Mouse (Mus musculus) liver, adult 2 months (tissue): ENCODE data around the gene Fkbp8. TPM values are rescaled to one million over a fixed set of nuclear protein-coding genes. Genes with fewer than 3 reads are reported as not detected.

Experiments used
- DNase-seq: peaks from one replicate; pipeline ENCODE4 v3.0.0-alpha.2; 2011; ENCODE audit warnings: low read depth, low spot score; ENCODE audit errors: extremely low read depth
- H3K27ac ChIP-seq: fragments of 200-500 bp; replicated peaks from 2 replicates; pipeline ENCODE4 v1.5.1; 2012; ENCODE audit warnings: low read depth, mild to moderate bottlenecking, control low read depth, inconsistent platforms, low read length; ENCODE audit not compliant: insufficient read depth
- H3K27me3 ChIP-seq: fragments of 200-500 bp; 2 replicates; pipeline ENCODE4 v1.6.1; 2012; ENCODE audit warnings: mild to moderate bottlenecking, moderate library complexity, low read length, inconsistent platforms; ENCODE audit not compliant: control insufficient read depth, insufficient read depth
- H3K36me3 ChIP-seq: fragments of 200-500 bp; 2 replicates; pipeline ENCODE4 v1.6.1; 2012; ENCODE audit warnings: low read length, inconsistent platforms; ENCODE audit not compliant: control insufficient read depth, insufficient read depth
- H3K4me1 ChIP-seq: fragments of 200-500 bp; 2 replicates; pipeline ENCODE4 v1.6.1; 2011; ENCODE audit warnings: low read length; ENCODE audit not compliant: control insufficient read depth, insufficient read depth
- H3K4me3 ChIP-seq: fragments of 200-500 bp; 2 replicates; pipeline ENCODE4 v1.5.1; 2011; ENCODE audit warnings: low read depth, mild to moderate bottlenecking, control low read depth, low read length, moderate library complexity; ENCODE audit not compliant: insufficient read depth
- H3K79me2 ChIP-seq: fragments of 200-500 bp; 2 replicates; pipeline ENCODE4 v1.6.1; 2012; ENCODE audit warnings: inconsistent platforms, mild to moderate bottlenecking, low read length, moderate library complexity; ENCODE audit not compliant: control insufficient read depth, insufficient read depth
- H3K9ac ChIP-seq: fragments of 200-500 bp; 2 replicates; pipeline ENCODE4 v1.6.1; 2012; ENCODE audit warnings: low read depth, mild to moderate bottlenecking, control low read depth, inconsistent platforms, low read length
- CTCF ChIP-seq: fragments of 200-500 bp; IDR thresholded peaks from 2 replicates; pipeline ENCODE4 v1.5.1; 2011; ENCODE audit warnings: low read depth, low read length, control low read depth
- POLR2A ChIP-seq: fragments of 200-500 bp; IDR thresholded peaks from 2 replicates; pipeline ENCODE4 v1.6.1; 2011; ENCODE audit warnings: low read length, control low read depth; ENCODE audit not compliant: insufficient read depth; ENCODE audit errors: extremely low read depth
- WGBS: fragments of 180-500 bp; shearing (Covaris S2); methylation state at CpG from one replicate; pipeline ENCODE4 v1.1.7; 2018; 5-methylcytosine and 5-hydroxymethylcytosine counted together
- polyA plus RNA-seq: library from polyadenylated mRNA; depleted of rRNA; stranded (reverse); fragments of >200 nt; gene quantifications from 2 replicates; pipeline ENCODE4 v1.2.3, GENCODE M21; 2012
- total RNA-seq: library from RNA; depleted of rRNA; stranded (reverse); fragments of >200 nt; gene quantifications from 2 replicates; pipeline ENCODE4 v1.2.3, GENCODE M21; 2014

Gene Fkbp8
- total and polyA plus RNA-seq, 2 experiments: 271 to 455 TPM

DNA sequence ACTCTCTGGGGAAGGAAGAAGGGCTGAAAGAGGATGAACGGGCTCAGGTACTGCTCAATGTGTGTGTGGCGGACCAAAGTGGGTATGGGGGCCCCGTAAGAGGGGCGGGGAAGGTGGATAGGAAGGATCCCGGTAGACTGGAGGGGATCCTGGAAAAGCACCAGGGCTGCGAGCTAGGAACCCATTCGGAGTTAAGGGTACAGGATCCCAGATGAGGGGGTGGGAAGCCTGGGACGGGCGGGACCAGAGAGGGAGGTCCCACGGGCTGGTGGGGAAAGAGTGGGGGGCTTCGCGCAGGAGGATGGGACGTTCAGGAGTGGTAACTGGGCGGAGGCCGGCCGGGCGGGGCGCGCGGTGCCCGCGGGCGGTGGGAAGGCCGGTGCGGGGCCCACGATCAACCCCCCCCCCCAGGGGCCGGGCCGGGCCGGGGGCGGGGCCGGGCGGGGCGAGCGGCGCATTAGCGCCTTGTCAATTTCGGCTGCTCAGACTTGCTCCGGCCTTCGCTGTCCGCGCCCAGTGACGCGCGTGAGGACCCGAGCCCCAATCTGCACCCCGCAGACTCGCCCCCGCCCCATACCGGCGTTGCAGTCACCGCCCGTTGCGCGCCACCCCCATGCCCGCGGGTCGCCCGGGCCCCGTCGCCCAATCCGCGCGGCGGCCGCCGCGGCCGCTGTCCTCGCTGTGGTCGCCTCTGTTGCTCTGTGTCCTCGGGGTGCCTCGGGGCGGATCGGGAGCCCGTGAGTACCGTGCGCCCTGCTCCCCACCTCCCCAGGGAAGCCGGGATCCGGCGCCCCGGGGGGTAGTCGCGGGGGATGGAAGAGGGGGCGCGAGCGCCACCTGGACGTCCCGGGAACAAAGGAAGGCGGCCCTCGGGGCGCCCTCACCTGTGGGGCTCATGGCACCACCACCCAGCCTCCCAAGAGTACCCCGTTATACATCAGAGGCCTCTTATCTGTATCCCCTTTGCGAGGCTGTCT, 34.6 kb upstream of the Fkbp8 start, which contains the start of gene Crlf1:
Gene Crlf1, plus strand, starts transcription at position 495 of the 977 bp plus-strand sequence.
- no peak for DNase-seq
- Histone ChIP-seq H3K27ac (no peak within 1 kb of the TSS), H3K36me3 (no peaks in the 10 kb centered on the region), H3K9ac (no peak within 1 kb of the TSS), H3K4me3 (peak within 1 kb of the TSS; percentile 10; the same call in 1 of the 2 replicates), H3K4me1 (peaks cover 2% of the 10 kb centered on the region), H3K79me2 (no peaks in the 10 kb centered on the region), H3K27me3 (peaks cover 39% of the 10 kb centered on the region)
- WGBS: 3% methylated on average over 75 of the region's 93 CpGs
- TF ChIP-seq CTCF (no peak), POLR2A (no peak)

DNA sequence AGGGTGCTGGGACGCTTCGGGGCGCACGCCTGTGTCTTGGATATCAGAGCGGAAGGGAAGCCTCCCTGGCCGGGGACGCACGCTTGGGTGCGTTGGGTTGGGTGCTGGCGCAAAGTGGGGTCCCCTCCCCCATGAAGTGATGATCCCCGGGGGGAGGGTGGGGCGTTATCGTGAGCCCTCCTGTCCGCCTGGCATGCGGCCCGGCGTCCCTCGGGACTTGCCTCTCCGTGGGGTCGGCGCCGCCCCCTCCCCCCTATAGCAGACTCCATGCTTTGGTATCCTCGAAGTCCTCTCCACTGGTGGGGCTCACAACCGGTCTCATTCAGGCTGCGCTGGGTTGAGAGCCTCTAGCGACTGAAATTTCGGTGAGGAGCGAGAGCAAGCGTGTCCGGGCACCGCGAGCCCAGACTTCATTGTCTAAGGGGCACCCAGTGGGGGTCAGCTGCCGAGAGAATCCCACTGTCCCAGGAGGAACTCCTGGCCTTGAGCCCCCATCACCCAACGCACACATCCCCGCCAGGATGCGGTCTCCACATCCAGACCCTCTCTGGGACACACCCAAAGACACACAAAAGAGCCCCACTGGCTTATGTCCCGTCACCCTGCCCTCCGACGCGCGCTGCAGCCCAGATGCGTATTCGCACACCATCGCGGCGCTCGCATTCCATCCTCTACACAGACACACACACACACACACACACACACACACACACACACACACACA, 33.7 kb upstream of the Fkbp8 start:
- Histone ChIP-seq H3K9ac (no peak overlapping the region), H3K36me3 (no peaks in the 10 kb centered on the region), H3K4me1 (no peaks in the 10 kb centered on the region; the same call in 1 of the 2 replicates), H3K27ac (no peak overlapping the region), H3K4me3 (no peak overlapping the region), H3K79me2 (no peaks in the 10 kb centered on the region), H3K27me3 (peaks cover 36% of the 10 kb centered on the region)
- TF ChIP-seq POLR2A (no peak), CTCF (no peak)
- WGBS: 5% methylated on average over 42 of the region's 47 CpGs
- DNase-seq: no peak

GRCm38 (mm10) chr8:70494416-70494945, 33.0 kb upstream of the Fkbp8 start:
- no peak for DNase-seq
- no peak overlapping the region for H3K27ac ChIP-seq
- no peaks in the 10 kb centered on the region for H3K36me3 ChIP-seq
- H3K9ac ChIP-seq: no peak overlapping the region
- H3K79me2 ChIP-seq: no peaks in the 10 kb centered on the region
- peaks cover 30% of the 10 kb centered on the region for H3K27me3 ChIP-seq
- TF ChIP-seq CTCF (no peak), POLR2A (no peak)
- WGBS: 9% methylated on average over 28 of the region's 28 CpGs
- H3K4me1 ChIP-seq: no peaks in the 10 kb centered on the region
- H3K4me3 ChIP-seq: no peak overlapping the region

DNA sequence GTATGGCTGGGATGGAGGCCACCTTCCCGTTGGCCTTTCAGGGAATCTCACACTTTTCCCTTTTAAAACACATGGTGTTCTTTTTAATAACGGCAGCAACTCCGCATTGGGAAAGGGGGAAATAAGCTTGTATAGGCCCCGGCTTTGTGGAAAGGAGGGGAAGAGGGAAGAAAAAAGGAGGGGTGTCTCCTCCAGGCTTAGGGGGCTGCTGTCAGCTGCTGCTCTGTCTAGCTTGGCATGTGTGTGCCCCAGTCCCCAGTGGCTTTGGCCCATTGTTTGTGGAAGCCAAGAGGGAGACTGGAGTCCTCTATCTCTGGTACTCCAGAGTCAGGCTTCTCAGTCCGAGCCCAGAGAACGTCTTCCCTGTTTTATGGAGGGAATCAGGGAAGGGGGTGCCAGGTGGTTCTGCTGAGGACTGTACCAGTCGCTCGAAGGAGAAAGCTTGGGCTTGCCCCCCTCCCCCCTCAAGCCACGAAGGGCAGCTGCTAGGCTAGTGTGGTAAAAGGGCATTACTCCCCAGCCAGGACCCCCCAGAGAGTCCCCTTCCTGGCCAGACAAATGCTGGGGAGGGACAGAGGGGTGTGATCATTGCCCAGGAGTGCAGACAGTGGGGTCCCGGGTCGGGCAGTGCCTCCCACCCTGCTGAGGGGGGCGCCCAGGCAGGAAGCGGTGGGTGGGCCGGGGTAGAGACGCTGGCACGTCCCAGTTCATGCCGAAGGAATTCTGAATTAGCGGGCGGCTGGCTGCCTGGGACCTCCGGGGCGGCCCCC, 32.3 kb upstream of the Fkbp8 start:
- Histone ChIP-seq H3K27ac (no peak overlapping the region), H3K27me3 (peaks cover 24% of the 10 kb centered on the region), H3K9ac (no peak overlapping the region), H3K4me3 (no peak overlapping the region), H3K79me2 (no peaks in the 10 kb centered on the region), H3K4me1 (no peaks in the 10 kb centered on the region), H3K36me3 (no peaks in the 10 kb centered on the region)
- TF ChIP-seq CTCF (no peak), POLR2A (no peak)
- no peak for DNase-seq
- WGBS: 15% methylated on average over 20 of the region's 21 CpGs

DNA sequence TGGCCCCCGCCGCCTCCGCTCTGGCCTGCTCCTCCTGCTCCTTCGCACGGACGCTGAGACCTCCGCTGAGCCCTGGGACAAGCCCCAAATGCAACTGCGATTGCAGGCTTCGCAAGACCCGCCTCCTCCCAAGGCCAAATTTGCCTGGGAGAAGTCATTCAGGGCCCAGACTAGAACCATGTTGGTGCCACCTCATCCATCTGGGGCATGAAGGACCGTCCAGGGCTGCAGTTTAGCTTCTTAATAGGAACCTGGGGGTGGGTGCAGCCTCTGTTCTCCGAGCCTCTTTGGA, 31.8 kb upstream of the Fkbp8 start:
- no peaks in the 10 kb centered on the region for H3K36me3 ChIP-seq
- peaks cover 24% of the 10 kb centered on the region for H3K27me3 ChIP-seq
- no peak overlapping the region for H3K27ac ChIP-seq
- H3K9ac ChIP-seq: no peak overlapping the region
- no peak for DNase-seq
- no peaks in the 10 kb centered on the region for H3K79me2 ChIP-seq
- peaks cover 2% of the 10 kb centered on the region; the same call in 1 of the 2 replicates for H3K4me1 ChIP-seq
- H3K4me3 ChIP-seq: no peak overlapping the region
- TF ChIP-seq POLR2A (no peak), CTCF (no peak)
- WGBS: 32% methylated on average over 10 of the region's 12 CpGs
